Mouse (Mus musculus): ENCODE measurements at regions not wholly inside any gene's neighbourhood (a gene's known extent, or its start where the extent isn't known, plus 50 kb on each side); places are given as distances from the start of the nearest gene placed in this dataset.
A peak's percentile ranks its signal among the peaks of the same experiment; 100 is the strongest.

DNA sequence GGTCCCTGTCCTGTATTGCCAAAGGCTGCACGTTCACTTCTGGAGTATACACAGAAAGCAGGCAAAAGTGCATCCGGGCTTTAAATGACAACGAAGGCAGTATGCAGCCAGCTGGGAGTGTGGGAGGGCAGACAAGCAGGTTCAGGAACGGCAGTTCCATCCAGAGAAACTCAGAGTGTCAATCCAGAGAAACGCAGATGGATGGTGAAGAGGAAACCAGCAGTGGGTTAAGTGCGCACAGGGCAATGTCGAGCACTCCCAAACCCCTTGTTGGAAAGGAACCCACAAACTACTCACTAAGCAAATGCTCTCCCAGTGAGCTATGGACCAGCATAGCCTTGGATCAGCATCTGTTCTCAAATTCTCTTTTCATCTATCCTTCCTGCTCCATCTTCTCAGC, 1132.1 kb upstream of the Gulo start:
- no peaks in the 10 kb centered on the region for H3K27me3 ChIP-seq
- no peak for TF ChIP-seq CTCF (IDR thresholded peaks at IDR 0.05)
- DNase-seq (ENCODE audit: low read depth, low spot score) (no peak), ATAC-seq (no peak)
- ChIA-PET POLR2A (interaction anchor here (0.8 to 1.2 kb wide), 2 partner anchors 12 to 25 kb away, joined by 3 to 4 read pairs; no protein-coding TSS in a partner anchor), CTCF (interaction anchor here (1.4 kb wide), 1 partner anchor 13 kb away, joined by 4 read pairs; no protein-coding TSS in a partner anchor)
- in situ Hi-C loops (cut with MboI; ENCODE audit: low pct_unique_long_range_greater_than_20kb), result no loop called here

DNA sequence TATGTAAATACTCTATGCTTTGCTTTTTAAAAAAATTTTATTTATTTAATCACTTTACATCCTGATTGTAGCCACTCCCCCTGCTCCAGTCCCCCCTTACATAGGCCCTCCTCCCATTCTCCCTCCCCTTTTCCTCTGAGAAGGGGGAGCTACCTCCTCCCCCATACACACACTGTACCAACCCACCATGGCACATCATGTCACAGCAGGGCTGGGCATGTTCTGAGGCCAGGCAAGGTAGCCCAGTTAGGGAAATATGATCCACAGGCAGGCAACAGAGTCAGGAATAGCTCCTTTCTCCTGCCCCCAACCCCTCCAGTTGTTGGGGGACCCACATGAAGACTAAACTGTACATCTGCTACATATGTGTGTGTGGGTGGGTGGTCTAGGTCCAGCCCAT, 1130.7 kb upstream of the Gulo start:
- in situ Hi-C loops (cut with MboI; ENCODE audit: low pct_unique_long_range_greater_than_20kb), result no loop called here
- ATAC-seq, result no peak

DNA sequence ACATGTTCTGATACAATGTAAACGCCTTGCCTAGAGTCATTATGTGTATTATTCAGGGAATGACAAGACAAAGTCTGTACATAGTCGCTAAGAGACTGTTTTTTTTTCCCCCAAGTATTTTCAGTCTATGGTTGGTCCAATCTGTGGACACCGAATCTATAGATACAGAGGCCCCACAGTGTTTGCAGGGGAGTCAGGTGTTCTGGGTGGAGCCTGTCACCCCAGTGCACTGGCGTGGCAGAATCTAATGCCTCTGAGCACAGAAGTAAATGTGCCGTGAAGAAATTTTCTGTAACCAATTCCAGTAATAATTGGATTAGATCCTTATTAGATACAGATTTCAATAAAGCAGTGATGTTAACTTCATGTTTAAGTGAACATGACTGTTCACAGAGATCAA, 1130.1 kb upstream of the Gulo start:
- ATAC-seq, result no peak
- ChIA-PET CTCF (no interaction called here), POLR2A (no interaction called here)
- no peaks in the 10 kb centered on the region for H3K27me3 ChIP-seq
- DNase-seq (ENCODE audit: low read depth, low spot score), result no peak
- in situ Hi-C loops (cut with MboI; ENCODE audit: low pct_unique_long_range_greater_than_20kb), result no loop called here
- TF ChIP-seq CTCF (IDR thresholded peaks at IDR 0.05), result no peak

More for the DNA sequence above, 1130.7 kb upstream of the Gulo start:
- ChIA-PET POLR2A (no interaction called here), CTCF (no interaction called here)
- TF ChIP-seq CTCF (IDR thresholded peaks at IDR 0.05), result no peak
- DNase-seq (ENCODE audit: low read depth, low spot score), result no peak
- no peaks in the 10 kb centered on the region for H3K27me3 ChIP-seq

GRCm38 (mm10) chr14:67136141-67136498, 1127.1 kb upstream of the Gulo start:
- H3K27me3 ChIP-seq, result peaks cover 5% of the 10 kb centered on the region
- POLR2A ChIA-PET, result no interaction called here
- TF ChIP-seq CTCF (IDR thresholded peaks at IDR 0.05), result no peak
- in situ Hi-C loops (cut with MboI; ENCODE audit: low pct_unique_long_range_greater_than_20kb), result no loop called here
- ATAC-seq, result no peak
- DNase-seq (ENCODE audit: low read depth, low spot score), result no peak
- CTCF ChIA-PET, result interaction anchor here (1.3 kb wide), 1 partner anchor 53 kb away, joined by 5 read pairs; no protein-coding TSS in a partner anchor

DNA sequence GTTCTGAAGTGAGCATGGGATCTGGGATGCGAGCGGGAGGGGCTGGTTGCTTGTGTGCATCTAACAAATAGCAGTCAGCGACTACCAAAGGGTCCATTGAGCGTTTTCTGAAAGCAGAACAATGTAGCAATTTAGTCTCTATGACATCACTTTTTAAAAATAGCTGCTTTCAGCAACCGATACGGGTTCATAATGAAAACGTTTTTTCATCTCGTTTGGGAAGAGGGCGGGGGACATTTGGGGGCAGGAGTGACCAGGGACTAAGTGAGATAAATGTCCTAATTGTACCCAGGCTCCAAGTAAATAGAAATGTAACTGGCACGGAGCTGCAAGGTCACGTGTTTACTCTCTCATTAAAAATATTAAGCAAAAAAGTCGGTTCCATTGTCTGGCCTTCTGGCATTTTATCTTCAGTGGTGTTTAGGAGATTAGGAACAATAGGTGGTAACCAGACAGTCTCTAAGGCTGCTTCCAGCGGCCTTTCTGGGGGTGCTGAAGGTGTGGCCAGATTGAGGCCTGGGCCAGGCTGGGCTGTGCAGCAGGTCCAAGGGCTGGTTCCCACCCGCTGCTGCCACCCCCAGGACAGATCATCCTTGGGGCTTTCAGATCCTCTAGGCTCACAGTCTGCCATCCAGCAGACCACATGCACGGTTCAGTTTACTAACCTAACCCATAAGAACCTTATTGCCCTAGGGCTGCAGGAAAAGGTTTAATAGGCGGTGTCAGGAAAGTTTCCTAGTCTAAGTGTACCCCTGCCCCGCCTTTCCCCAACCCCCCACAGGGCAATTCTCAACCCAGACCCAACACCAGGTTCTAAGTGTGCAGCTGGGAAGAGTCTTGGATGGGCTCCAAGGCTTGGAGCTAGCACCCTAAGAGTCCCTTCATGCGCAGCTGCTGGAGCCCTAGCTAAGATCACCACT, 1126.5 kb upstream of the Gulo start:
- in situ Hi-C loops (cut with MboI; ENCODE audit: low pct_unique_long_range_greater_than_20kb), result no loop called here
- no peak for TF ChIP-seq CTCF (IDR thresholded peaks at IDR 0.05)
- POLR2A ChIA-PET, result interaction anchor here (0.6 kb wide), 1 partner anchor 147 kb away, joined by 3 read pairs; no protein-coding TSS in a partner anchor
- DNase-seq (ENCODE audit: low read depth, low spot score) (no peak), ATAC-seq (peak; percentile 53)
- CTCF ChIA-PET, result interaction anchor here (1.3 to 1.9 kb wide), 2 partner anchors 21 to 54 kb away, joined by 4 to 5 read pairs; no protein-coding TSS in a partner anchor
- H3K27me3 ChIP-seq, result peaks cover 5% of the 10 kb centered on the region

- CTCF ChIA-PET, result interaction anchor here (0.6 kb wide), 1 partner anchor 54 kb away, joined by 3 read pairs; no protein-coding TSS in a partner anchor
- no peak for TF ChIP-seq CTCF (IDR thresholded peaks at IDR 0.05)
- no peak for DNase-seq (ENCODE audit: low read depth, low spot score)
- POLR2A ChIA-PET, result interaction anchor here (0.7 kb wide), 1 partner anchor 64 kb away, joined by 4 read pairs; no protein-coding TSS in a partner anchor
- in situ Hi-C loops (cut with MboI; ENCODE audit: low pct_unique_long_range_greater_than_20kb), result no loop called here
- peaks cover 5% of the 10 kb centered on the region for H3K27me3 ChIP-seq
- ATAC-seq, result no peak
Observed at GRCm38 (mm10) chr14:67133221-67133620, 1124.2 kb upstream of the Gulo start.

- in situ Hi-C loops (cut with MboI; ENCODE audit: low pct_unique_long_range_greater_than_20kb), result no loop called here
- ChIA-PET POLR2A (no interaction called here), CTCF (no interaction called here)
- H3K27me3 ChIP-seq, result peaks cover 5% of the 10 kb centered on the region
- TF ChIP-seq CTCF (IDR thresholded peaks at IDR 0.05), result no peak
- DNase-seq (ENCODE audit: low read depth, low spot score), result no peak
- ATAC-seq, result no peak
Observed at GRCm38 (mm10) chr14:67127118-67127517, 1118.1 kb upstream of the Gulo start.

GRCm38 (mm10) chr14:67126254-67126653, 1117.2 kb upstream of the Gulo start:
- no peaks in the 10 kb centered on the region for H3K27me3 ChIP-seq
- DNase-seq (ENCODE audit: low read depth, low spot score) (no peak), ATAC-seq (no peak)
- CTCF ChIA-PET, result no interaction called here
- POLR2A ChIA-PET, result no interaction called here
- no peak for TF ChIP-seq CTCF (IDR thresholded peaks at IDR 0.05)
- in situ Hi-C loops (cut with MboI; ENCODE audit: low pct_unique_long_range_greater_than_20kb), result no loop called here

DNA sequence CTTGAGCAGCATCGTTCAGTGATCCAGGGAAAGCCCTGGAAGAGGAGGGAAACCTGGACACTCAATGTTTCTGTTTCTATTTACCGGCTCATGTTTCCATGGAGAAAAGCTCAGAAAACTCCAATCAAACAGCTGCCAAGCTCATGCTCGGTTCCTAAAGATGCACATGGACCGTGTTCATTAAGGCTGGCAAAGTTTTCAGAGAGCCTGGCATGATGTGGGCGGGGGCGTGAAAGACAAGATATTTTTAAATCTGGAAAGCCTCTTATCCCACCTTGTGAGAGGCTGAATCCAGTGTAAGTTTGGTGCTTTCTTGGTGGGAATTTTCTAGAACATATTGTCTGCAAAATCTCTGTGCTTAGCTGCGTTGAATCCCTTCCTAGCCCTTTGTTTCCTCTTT, 1114.3 kb upstream of the Gulo start:
- DNase-seq (ENCODE audit: low read depth, low spot score) (no peak), ATAC-seq (no peak)
- no peak for TF ChIP-seq CTCF (IDR thresholded peaks at IDR 0.05)
- ChIA-PET CTCF (interaction anchor here (1.0 to 1.1 kb wide), 2 partner anchors 9 to 120 kb away, joined by 3 read pairs; no protein-coding TSS in a partner anchor), POLR2A (no interaction called here)
- H3K27me3 ChIP-seq, result peaks cover under 1% of the 10 kb centered on the region
- in situ Hi-C loops (cut with MboI; ENCODE audit: low pct_unique_long_range_greater_than_20kb), result no loop called here

Data from Patski (cell line).